Mouse (Mus musculus): ENCODE results near the gene Stk38l.

Gene Stk38l

DNA sequence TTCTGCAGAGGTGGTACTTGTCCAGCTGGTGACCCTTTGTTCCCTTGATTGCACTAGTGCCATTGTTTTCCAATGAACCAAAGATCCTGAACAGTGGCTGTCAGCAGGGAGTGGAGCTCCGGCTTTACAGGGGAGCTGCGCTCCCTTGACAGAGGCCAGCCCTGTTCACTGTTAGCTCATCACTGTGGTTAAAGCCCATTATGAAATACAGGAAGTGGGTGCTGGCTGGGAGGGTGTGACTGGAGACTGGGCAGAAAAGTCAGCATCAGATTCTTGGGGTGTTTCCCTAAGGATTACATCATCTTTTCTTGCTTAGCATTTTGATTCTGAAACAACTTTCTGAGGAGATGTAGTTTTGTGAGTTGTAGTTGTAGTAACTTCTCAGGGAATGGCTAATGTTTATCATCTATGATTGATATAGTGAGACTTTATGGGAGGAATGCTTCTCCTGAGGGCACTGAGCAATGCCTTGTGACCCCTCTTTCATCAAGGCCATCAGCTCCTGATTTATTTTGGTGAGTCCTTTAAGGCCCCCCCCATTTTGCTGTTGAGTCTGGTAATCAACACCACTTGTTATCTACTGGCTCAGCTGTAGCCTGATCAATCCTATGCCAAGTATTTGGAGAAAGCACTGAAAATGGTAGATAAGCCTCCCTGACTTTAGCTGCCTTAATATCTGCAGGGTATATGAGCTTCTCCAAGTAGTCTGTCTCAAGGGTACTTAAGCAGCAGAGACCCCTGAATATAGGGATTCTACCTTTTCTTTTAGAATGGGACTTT, 52.0 kb downstream of the Stk38l start:
- DNase-seq, result peak; percentile 20

- no peak for DNase-seq
These were observed 53.3 kb downstream of the Stk38l start for GRCm38 (mm10) chr6:146778055-146778454.

DNA sequence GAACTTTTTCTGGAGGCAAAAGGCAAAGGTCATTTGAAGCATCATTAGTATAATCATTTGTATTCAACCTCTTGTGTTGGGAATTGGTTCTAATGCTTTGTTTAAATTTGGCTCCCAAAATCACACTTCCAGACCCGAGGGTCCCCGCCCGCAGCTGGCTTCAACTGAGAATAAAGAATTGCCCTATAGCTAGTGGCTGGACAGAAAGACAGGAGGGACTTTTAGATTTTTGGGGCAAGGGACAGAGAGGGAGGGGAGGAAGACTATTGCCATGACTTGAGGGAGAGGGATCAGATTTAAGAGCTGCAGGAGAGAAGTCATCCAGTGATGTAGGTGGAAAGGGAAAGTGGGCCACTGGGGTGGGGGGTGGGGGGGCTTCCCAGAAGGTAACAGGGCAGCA, 56.8 kb downstream of the Stk38l start:
- DNase-seq, result no peak

DNA sequence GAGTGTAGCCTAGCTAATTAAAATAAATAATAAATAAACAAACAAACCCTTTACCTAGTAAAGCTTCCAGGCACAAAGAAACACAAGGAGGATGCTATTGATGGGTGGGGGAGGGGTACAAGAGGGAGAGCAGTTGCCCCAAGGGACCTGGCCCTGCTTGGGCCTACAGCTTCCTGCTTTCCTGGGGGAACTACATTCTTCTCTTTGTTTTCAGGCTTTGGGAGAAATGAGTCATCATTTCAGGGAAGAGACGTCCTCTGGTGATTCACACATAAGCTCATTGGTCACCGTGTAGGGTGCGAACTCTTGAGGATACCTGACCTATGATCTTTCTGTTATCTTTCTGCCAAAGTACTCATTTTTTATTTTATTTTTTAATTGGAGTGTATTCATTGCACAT, 68.7 kb downstream of the Stk38l start:
- DNase-seq, result no peak

GRCm38 (mm10) chr6:146795166-146795923, 70.5 kb downstream of the Stk38l start:
- no peak for DNase-seq

- DNase-seq, result peak; percentile 77
These were observed 71.2 kb downstream of the Stk38l start, which contains the start of gene Arntl2 for GRCm38 (mm10) chr6:146795924-146796545. Gene Arntl2, plus strand, starts transcription at chr6:146796055.

- no peak for DNase-seq
These were observed 72.7 kb downstream of the Stk38l start for GRCm38 (mm10) chr6:146797446-146797845.

- DNase-seq, result no peak
These were observed 85.2 kb downstream of the Stk38l start for GRCm38 (mm10) chr6:146809991-146810390.

GRCm38 (mm10) chr6:146813007-146813406, 88.2 kb downstream of the Stk38l start:
- DNase-seq, result no peak

GRCm38 (mm10) chr6:146820177-146820965, 95.6 kb downstream of the Stk38l start:
- DNase-seq, result no peak

- no peak for DNase-seq
These were observed 97.2 kb downstream of the Stk38l start for GRCm38 (mm10) chr6:146821958-146822357.

DNA sequence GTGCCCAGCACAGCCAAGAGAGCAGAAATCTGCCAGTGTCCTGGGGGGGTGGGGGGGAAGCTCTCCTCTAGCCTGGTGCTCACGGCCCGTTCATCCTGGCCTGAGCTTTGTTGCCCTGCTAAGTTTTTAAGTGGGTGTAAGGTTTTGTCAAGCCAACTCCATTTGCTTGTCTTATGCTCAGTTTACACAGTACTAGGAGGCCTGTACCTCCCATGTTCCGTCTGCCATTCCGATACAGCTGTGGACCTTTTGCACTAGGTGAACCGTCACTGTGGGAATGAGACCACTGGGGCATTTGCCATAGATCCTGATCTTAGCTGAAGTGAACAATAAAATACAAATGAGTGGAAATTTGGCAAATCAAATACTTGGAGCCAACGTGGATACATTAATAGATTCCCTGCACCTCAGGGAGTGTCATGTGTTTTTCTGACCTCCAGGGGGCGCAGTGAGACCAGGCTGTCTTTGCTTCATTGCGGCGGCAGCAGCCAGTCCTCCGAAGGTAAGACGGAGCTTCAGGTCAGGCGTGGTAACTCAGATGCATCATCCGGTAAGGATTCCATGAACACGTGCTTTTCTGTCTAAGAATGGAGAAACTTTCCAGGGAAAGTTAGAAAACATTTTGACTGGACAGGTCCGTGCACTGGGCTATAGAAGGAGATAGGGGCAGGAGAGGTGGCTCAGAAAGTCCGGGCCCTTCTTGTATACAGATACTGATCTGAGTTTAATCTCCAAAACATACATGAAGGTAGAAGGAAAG, 100.1 kb downstream of the Stk38l start:
- DNase-seq, result peak; percentile 68

DNA sequence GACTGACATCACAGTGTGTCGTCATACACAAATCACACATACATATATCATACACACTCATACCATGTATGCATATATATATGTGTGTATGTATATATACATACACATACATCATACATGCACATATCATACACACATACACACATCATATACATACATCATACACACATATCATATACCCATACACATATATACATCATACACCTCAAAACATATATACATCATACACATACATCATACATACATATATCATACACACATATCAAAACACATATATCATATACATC, 100.6 kb downstream of the Stk38l start:
- DNase-seq, result no peak
